Mouse (Mus musculus): ENCODE data around the gene Cyp26b1.

Cyp26b1 gene

DNA sequence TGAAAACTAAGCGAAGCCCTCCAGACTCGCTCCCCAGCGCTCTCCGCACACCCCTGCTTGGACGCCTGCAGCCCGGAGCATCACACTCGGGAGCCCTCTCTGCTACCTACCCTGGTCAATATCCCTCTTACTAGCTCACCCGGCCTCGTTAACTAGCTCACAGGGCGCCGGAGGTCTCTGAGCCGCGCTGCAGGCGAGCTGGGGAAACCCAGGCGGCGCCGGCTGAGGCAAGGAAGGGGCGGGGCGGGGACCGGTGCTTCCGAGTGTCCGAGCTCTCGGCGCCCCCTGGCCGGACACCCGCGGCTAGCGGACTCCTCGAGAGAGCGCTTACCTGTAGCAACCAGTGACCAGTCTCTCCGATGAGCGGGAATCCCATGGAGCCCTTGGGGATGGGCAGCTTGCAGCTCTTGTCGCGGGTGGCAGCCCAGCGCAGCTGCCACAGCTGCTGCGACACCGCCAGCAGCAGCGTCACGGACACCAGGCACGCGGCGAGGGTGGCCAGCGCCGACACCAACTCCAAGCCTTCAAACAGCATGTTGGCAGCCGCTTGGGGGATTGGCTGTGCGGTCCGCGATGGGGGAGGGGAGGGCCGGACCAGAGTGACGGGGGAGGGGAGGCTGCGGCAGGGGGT, 6.1 kb downstream of the Cyp26b1 start:
- DNase-seq: no peak

DNA sequence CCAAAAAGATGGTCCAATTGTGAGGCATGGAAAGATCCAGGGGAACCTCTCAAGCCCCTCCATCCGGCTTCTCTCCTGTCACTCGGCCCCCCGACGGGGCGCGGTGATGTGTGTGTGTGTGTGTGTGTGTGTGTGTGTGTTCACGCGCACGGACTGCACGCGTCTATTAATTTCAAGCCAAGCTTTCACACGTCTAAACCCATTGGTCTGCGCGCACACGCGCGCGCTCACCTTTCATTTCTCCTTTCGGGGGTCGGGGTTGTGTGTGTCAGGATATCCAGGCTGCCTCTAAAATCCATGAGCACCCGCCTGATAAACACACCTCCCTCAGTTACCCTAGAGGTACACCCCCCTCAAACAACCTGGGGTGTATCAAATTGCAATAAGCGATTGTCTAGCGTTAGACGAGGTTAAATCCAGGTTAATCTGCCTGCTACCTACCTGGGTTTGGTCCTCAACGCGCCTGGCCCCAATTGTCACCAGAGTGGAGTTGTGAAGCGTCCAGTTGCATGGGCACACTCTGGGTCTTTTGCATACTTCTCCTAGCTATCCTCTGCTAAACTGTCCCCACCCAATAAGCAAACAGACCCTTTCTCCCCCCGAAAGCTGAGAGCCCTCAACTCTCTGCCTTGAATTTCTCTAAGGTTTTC, 7.0 kb downstream of the Cyp26b1 start:
- no peak for DNase-seq

GRCm38 (mm10) chr6:84585686-84586300, 7.9 kb downstream of the Cyp26b1 start:
- no peak for DNase-seq

- no peak for DNase-seq
Observed at GRCm38 (mm10) chr6:84584783-84585685, 8.7 kb downstream of the Cyp26b1 start.

DNA sequence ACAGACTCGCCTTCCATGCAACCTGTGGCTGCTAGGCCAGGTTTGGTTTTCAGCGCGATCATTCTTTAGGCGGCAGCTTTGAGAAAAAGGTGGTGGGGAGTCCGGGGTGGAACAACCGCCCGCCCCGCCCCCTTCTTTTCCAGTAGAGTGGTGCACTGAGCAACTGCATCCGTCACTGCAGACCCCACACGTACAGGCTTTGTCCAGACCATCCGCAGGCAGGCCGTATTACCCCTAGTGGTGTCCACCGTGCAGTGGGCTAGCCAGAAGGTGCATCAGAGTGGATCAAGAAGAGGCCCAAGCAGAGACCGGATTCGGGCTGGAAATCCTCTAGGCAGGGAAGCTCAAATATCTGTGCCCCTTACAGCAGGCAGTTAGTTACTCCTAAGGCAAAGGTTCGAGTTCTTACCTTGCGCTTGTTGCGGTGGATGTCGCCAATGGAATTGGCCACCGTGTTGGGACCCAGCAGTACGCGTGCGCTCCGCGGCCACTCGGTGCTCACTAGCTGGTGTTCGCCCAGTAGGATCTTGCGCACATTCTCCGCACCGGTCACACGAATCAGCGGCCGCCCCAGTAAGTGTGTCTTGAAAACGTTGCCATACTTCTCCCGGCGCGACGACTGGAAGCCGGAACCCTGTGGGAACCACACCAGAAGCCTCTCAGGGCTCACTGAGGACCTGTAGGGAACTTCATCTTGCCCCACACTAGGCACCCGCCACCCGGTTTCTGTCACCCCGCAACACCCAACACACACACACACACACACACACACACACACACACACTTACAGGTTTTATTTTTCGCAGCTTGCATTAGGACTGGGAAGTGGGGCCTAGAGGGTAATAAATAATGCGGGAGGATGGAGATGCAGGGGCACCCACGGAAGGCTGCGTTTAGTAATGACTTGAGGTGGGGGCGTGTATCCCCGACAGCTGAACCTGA, 9.6 kb downstream of the Cyp26b1 start:
- DNase-seq: no peak

GRCm38 (mm10) chr6:84583371-84583770, 10.3 kb downstream of the Cyp26b1 start:
- no peak for DNase-seq

GRCm38 (mm10) chr6:84582826-84583225, 10.9 kb downstream of the Cyp26b1 start:
- DNase-seq: no peak

DNA sequence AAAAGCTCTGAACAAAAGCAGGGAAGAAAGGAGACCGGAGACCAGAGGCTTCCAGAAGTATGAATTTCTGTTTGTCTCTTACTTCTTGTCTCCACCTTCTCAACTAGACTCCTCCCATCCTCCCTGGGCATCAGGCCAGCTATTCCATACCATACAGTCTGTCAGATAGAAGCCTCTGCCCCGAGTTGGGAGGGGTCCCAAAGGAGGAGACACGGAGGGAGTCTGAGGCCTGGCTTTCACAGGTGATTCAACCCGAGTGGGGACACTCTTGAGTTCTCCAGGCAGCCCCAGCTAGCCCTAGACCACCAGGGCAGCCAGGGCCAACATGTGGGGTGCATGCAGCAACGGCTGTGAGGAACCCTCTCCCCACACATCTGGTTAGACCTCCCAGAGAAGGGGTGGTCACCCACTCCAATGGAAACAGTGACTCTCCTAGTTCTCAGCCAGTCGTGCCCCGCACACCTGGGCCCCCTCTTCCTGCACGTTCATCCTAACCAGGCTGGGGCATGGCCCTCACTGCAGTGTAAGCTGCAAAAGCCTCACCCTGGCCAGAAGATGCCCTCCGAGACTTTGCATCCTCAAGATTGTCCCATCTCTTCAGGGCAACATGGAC, 11.8 kb downstream of the Cyp26b1 start:
- DNase-seq: no peak

- DNase-seq: no peak
Observed at GRCm38 (mm10) chr6:84580979-84581832, 12.5 kb downstream of the Cyp26b1 start.

DNA sequence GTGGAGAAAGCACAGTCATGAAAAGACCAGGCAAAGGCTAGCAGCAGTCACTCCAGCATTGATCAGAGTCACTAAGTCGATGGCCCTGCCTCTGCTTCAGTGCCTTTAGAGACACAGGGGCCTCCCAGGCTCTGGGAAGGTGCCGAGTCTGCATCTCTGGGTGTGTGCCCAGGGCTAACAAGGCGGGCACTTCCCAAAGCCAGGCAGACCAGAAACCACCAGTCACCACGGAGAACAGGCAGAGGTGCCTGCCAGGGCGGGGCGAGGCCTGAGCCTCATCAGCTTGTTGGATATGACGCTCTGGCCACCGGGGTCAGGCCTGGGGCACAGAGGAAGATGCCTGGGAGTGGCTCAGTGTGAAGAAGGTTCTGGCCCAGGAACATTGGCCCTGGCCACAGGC, 14.2 kb downstream of the Cyp26b1 start:
- DNase-seq: no peak

DNA sequence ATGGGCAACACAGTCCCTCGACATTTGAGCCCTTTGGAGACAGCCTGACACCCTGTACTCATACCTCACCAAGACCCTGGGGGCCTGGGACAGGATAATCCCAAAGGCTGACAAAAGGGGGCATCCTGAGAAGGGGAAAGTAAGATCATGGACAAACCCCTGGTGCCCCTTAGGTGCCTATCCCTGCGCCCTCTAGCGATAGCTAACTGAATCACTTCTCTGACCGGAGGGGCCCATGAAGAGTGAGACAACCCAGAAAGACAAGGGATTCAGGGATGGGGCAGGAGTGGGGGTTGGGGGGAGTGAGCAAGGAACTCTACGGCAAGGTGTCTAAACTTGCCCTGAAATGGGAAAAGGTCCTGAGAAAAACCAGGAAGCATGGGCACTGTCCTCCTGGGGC, 14.8 kb downstream of the Cyp26b1 start:
- peak; percentile 14 for DNase-seq

- DNase-seq: no peak
Observed at GRCm38 (mm10) chr6:84577898-84578297, 15.8 kb downstream of the Cyp26b1 start.

GRCm38 (mm10) chr6:84573905-84574660, 19.6 kb downstream of the Cyp26b1 start:
- DNase-seq: no peak

DNA sequence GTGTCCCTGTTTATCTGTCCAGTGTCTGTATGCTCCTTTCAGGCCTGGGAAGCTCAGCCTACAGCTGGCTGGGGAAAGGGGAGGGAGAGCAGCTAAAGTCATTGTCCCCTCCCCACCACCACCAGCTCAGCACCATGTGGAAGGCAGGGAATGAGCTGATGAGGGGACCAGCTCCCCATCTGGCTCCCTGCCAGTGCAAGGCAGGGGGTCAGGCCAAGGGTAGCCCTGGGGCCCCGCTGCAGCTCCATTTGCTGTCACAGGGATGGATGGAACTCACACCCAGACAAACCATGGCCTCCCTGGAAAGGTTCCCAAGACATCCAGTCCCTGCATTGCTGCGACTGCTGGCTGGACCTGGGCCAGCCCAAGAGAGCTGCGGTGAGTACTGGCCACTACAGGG, 23.7 kb downstream of the Cyp26b1 start:
- DNase-seq: no peak

DNA sequence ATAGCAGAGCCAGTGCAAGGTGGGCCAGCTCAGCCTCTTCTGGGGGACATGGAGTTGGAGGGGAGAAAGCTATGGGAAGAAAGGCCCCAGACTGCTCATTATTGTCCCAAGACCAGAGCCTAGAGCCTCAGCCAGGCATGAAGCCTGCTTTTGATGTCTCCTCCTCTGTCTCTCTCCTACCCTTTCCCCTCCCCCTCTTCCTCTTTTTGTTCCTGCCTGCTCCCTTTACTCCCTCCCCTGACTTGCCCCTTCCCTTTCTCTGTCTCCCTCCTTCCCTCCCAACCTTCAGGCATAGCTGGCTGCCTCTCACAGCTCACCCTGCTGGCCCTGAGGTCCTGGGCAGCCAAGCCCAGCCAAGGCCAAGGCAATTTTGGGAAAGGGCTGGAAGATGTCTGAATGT, 24.1 kb downstream of the Cyp26b1 start:
- no peak for DNase-seq

DNA sequence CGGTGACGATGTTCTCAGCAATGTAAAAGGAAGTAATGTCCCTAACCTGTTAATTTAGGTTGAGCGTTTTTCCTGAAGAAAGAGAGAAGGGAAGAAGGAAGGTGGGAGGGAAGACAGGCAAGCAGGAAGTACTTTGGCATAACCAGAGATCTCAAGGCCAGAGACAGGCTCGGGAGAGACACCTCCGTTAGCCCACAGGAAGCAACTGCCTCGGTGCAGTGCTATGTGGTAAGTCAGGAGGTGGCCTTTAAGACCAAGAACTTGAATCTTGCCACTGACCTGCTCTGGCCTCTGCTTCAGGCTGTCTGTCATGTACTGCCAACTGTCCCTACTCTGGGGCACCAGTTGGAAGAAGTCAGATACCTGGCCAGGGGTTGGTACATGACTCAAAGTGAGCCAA, 24.8 kb downstream of the Cyp26b1 start:
- no peak for DNase-seq

DNA sequence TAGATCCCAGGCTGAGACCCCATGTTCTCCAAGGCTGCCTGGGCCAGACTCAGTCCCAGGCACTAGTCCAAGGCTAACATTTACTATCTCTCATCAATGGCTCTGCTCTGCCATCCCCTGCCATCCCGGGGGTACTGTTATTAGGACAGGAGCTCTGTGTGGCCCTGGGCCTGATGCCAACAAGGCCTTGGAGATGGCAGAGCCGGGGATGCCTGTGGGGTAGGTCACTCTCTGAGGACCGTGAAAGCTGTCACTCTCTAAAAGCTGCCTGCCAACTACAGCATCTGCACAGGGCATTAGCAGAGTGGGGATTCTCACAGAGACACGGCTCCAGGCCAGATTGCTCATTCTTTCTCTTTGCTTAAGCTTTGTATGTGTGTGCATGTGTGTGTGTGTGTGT, 26.0 kb downstream of the Cyp26b1 start:
- DNase-seq: no peak

- DNase-seq: no peak
Observed at GRCm38 (mm10) chr6:84566825-84567224, 26.9 kb downstream of the Cyp26b1 start.

GRCm38 (mm10) chr6:84565245-84565644, 28.5 kb downstream of the Cyp26b1 start:
- DNase-seq: no peak

DNA sequence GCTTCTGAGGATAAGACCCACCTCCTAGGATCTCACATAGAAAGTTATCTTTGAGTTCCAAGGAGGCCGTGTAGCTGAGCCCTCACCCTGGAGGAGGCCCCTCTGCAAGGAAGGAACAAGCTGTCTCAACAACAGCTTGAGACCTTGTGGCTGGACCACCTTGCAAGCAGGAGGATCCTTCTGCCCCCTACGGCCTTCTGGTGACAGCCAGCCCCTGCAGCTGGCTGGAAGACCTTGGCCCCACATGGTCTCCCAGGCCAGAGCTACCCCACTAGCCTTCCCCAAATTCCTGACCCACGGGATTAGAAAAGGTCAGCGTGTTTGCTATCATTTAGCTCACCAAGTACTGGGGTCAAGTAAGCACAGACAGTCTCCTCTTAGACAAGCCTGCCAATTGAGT, 30.8 kb downstream of the Cyp26b1 start:
- no peak for DNase-seq

Measured in cerebellum, adult 9-10 months (tissue).